Mouse (Mus musculus) lung, adult 2 months (tissue): Measurements from ENCODE around the gene Coq8b. TPM values are rescaled to one million over a fixed set of nuclear protein-coding genes. Genes with fewer than 3 reads are reported as not detected.

ENCODE experiments used
- DNase-seq: peaks from one replicate; pipeline ENCODE4 v3.0.0; 2022
- H3K4me1 ChIP-seq: fragments of 200-500 bp; 2 replicates; pipeline ENCODE4 v1.6.1; 2011; ENCODE audit warnings: low read length; ENCODE audit not compliant: control insufficient read depth, insufficient read depth
- H3K4me3 ChIP-seq: fragments of 200-500 bp; replicated peaks from 2 replicates; pipeline ENCODE3; 2011; ENCODE audit warnings: low read depth, mild to moderate bottlenecking, control low read depth, low read length; ENCODE audit errors: extremely low read depth
- CTCF ChIP-seq: fragments of 200-500 bp; IDR thresholded peaks from 2 replicates; pipeline ENCODE4 v1.5.1; 2011; ENCODE audit warnings: mild to moderate bottlenecking, low read length, control low read depth; ENCODE audit not compliant: insufficient read depth
- POLR2A ChIP-seq: fragments of 200-500 bp; IDR thresholded peaks from 2 replicates; pipeline ENCODE4 v1.6.1; 2011; ENCODE audit warnings: low read depth, mild to moderate bottlenecking, control low read depth, low read length, borderline replicate concordance; ENCODE audit errors: extremely low read depth
- WGBS: fragments of 180-500 bp; shearing (Covaris S2); methylation state at CpG from one replicate; pipeline ENCODE4 v1.1.7; 2018; 5-methylcytosine and 5-hydroxymethylcytosine counted together
- polyA plus RNA-seq: library from polyadenylated mRNA; depleted of rRNA; stranded (reverse); fragments of >200 nt; gene quantifications from 2 replicates; pipeline ENCODE4 v1.2.3, GENCODE M21; 2012; rRNA removed

Coq8b gene
- polyA plus RNA-seq, 1 experiment: 68.6 TPM

DNA sequence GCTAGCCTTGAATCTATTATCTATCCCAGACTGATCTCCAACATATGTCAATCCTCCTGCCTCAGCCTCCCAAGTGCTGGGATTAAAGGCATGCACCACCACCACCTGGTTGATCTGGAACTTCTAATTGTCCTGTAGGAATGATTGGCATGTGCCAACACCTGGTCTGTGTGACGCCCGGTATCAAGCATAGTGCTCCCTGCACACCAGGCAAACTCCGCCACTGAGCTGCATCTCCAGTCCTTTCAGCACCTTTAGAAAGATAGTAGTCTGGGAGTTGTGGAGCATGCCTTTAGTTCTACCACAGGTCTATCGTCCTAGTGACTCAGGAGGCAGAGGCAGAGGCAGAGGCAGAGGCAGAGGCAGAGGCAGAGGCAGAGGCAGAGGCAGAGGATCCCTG is 67.5 kb downstream of the Coq8b start:
- TF ChIP-seq POLR2A: no peak
- no peak for TF ChIP-seq CTCF
- Histone ChIP-seq H3K4me1 (no peaks in the 10 kb centered on the region), H3K4me3 (no peak overlapping the region)
- 86% methylated on average over 4 of the region's 4 CpGs for WGBS
- DNase-seq: no peak

DNA sequence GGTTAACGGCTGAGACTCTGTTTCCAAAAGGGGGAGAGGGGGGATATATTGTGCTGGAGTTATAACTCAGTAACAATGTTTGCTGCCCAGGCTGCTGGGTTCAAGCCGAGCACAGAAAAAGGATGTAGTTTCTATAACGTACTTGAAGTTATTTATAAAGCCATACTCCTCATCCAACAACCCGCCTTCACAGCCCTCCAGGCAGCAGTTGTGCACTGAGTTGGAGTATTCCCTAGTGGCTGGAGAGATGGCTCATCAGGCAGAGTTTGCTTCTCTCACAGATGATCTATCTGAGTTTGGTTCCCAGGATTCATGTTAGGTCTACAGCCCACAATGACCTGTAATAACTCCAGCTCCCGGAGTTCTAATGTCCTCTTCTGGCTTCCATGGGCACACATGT is 68.0 kb downstream of the Coq8b start:
- WGBS: 64% methylated on average over 5 of the region's 5 CpGs
- no peaks in the 10 kb centered on the region for H3K4me1 ChIP-seq
- no peak for DNase-seq
- no peak overlapping the region for H3K4me3 ChIP-seq
- TF ChIP-seq POLR2A: no peak
- no peak for TF ChIP-seq CTCF

DNA sequence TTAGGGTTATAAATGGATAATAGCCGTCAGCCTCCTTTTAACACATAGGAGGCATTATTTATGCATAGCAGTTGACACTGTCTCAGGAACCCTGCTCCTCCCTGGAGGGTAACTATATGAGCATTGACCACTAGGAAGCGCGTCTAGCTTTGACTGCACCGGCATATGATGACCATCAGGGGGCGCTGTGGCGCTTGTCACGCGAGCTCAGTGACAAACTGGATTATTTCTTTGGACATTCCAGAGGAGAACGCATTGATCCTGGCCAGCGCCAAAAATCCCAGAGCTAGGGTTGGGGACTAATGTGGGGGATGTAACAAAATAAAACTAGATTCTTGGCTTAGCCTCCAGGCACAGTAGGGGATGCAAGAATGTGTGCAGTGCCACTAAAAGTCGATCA is 69.3 kb downstream of the Coq8b start:
- DNase-seq: peak; percentile 76
- Histone ChIP-seq H3K4me1 (no peaks in the 10 kb centered on the region), H3K4me3 (no peak overlapping the region)
- WGBS: 7% methylated on average over 11 of the region's 11 CpGs
- TF ChIP-seq POLR2A (no peak), CTCF (peak; percentile 98)

DNA sequence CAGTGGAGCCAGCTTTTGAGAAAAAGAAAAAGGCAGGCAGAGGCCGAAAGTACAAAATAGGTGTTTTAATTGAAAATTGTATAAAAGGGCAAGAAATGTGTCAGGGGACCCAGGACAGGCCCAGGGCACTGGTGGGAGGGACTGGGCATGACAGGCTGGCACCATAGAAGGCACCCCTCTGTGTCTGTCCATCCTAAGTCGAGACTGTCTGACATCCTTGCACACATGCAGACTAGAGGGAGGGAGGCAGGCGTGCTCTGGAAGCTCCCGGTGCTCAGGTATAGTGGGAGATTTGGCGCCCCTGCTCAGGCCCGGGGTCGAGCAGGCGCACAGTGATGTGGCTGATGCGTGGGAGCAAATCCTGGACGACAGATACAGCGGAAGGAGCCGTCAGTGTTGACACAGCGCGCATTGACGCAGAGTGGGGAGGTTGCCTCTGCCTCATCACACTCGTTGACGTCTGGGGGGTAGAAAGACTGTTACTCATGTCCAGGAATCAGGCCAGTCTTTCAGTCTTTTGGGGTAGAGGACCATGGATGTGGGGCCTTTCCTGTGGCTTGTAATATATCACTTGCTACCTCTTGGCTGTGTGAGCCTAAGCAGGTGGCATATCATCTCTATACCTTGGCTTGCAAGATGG is 72.4 kb downstream of the Coq8b start:
- H3K4me3 ChIP-seq: no peak overlapping the region
- 84% methylated on average over 17 of the region's 17 CpGs for WGBS
- H3K4me1 ChIP-seq: 0 out of 2 replicates have a peak, but pooled peaks cover 2% of the 10 kb centered on the region
- TF ChIP-seq POLR2A (no peak), CTCF (no peak)
- DNase-seq: no peak

DNA sequence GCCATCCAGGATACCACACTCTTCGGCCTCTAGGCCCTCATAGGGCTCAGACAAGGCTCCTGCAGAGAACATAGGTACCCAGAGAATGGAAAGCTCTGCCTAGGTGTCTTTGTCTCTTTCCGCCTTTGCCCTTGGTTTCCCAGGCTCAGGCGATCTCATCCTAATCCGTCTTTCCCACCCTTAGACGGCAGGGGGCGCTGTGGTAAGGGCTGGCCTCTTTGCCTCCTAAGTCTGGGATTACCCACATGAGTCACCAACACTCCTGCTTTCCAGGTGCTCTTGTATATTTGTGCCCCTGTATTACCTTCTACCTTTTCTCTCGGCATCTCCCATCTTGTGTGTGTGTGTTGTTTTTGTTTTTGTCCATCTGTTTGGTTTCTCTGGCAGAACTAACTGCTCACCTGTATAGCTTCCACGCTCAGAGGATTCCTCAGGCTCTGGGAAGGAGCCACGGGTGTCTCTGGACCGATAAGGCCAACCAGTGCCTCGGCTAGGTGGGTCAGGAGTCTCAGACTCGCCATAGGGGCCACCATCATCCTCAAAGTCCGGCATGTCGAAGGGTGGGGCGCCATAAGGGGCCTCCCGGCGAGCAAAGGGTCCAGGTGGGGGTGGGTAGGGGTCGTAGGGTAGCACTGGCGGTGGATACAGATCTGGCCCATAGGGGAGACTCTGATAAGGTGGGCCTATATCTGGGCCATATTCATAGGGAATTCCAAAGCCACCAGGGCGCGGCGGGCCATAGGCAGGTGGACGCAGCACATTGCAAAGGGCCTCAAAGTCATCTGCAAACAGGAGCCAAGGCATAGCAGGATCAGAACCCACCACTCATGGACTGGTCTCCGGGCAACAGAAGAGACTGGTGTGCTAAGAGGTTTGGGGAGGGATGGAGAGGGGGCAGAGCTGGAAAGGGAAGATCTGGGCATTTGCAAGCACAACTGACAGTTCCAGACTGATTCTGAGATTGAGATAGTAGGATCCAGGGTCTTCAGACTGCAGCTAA is 73.6 kb downstream of the Coq8b start:
- WGBS: 78% methylated on average over 24 of the region's 24 CpGs
- no peak overlapping the region for H3K4me3 ChIP-seq
- 0 out of 2 replicates have a peak, but pooled peaks cover 2% of the 10 kb centered on the region for H3K4me1 ChIP-seq
- DNase-seq: peak; percentile 43
- TF ChIP-seq CTCF (peak; percentile 72), POLR2A (no peak)

DNA sequence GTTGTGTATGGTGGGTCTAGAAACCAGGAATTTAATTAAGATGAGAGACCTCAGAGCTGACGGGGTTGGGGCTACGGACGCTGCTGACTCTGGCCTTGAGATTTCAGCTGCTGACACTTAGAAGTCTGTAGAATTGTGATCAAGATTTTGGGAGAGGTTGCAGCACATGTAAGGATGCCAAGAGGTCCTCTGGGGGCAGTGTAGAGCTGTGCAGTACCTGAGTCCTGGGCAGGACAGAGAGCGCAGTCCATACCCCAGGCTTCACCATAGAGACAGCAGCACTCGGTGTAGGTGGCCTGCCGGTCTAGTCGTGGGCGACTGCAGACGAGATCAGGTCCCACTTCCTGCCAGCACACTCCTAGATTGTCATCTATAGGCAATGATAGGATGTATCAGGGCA is 74.7 kb downstream of the Coq8b start:
- H3K4me1 ChIP-seq: 0 out of 2 replicates have a peak, but pooled peaks cover 2% of the 10 kb centered on the region
- H3K4me3 ChIP-seq: no peak overlapping the region
- WGBS: 83% methylated on average over 9 of the region's 9 CpGs
- DNase-seq: no peak
- no peak; the same call in 1 of the 2 replicates for TF ChIP-seq CTCF
- TF ChIP-seq POLR2A: no peak

Other genes with a start within 250 kb of the Coq8b start
- 0.11 and 0.12 TPM in 2 replicates for gene Cyp2a12, start 203.9 kb upstream of the Coq8b start, polyA plus RNA-seq
- 3,886 and 4,289 TPM in 2 replicates for gene Cyp2f2, start 113.1 kb upstream of the Coq8b start, polyA plus RNA-seq
- gene Cyp2t4, start 79.3 kb upstream of the Coq8b start, polyA plus RNA-seq: not detected in 2 replicates
- gene Egln2, start 66.2 kb upstream of the Coq8b start, polyA plus RNA-seq: 107 and 115 TPM in 2 replicates
- 67.8 and 69.0 TPM in 2 replicates for gene Rab4b, start 54.1 kb upstream of the Coq8b start, polyA plus RNA-seq
- not detected in 2 replicates for gene Gm21983, start 51.9 kb upstream of the Coq8b start, polyA plus RNA-seq
- gene Mia, start 51.9 kb upstream of the Coq8b start, polyA plus RNA-seq: 10.5 and 13.5 TPM in 2 replicates
- 11.2 and 13.5 TPM in 2 replicates for gene BC024978, start 37.2 kb upstream of the Coq8b start, polyA plus RNA-seq
- 135 and 136 TPM in 2 replicates for gene Snrpa, start 36.8 kb upstream of the Coq8b start, polyA plus RNA-seq
- gene Itpkc, start 4.4 kb upstream of the Coq8b start, polyA plus RNA-seq: 8.6 and 11.2 TPM in 2 replicates
- gene Numbl, start 25.4 kb downstream of the Coq8b start, polyA plus RNA-seq: 33.0 and 36.4 TPM in 2 replicates
- gene Ltbp4, start 104.7 kb downstream of the Coq8b start, polyA plus RNA-seq: 496 and 612 TPM in 2 replicates
- gene Shkbp1, start 123.0 kb downstream of the Coq8b start, polyA plus RNA-seq: 76.4 and 85.1 TPM in 2 replicates
- gene Gm20479, start 124.4 kb downstream of the Coq8b start, polyA plus RNA-seq: not detected in 2 replicates
- gene Sptbn4, start 214.7 kb downstream of the Coq8b start, polyA plus RNA-seq: 0.05 and 0.13 TPM in 2 replicates
- 71.6 and 78.8 TPM in 2 replicates for gene Blvrb, start 215.0 kb downstream of the Coq8b start, polyA plus RNA-seq
- gene Sertad3, start 240.7 kb downstream of the Coq8b start, polyA plus RNA-seq: 10.2 and 10.5 TPM in 2 replicates